7 mouse cellular contexts compared by ENCODE assay signal in the genomic region with DNA sequence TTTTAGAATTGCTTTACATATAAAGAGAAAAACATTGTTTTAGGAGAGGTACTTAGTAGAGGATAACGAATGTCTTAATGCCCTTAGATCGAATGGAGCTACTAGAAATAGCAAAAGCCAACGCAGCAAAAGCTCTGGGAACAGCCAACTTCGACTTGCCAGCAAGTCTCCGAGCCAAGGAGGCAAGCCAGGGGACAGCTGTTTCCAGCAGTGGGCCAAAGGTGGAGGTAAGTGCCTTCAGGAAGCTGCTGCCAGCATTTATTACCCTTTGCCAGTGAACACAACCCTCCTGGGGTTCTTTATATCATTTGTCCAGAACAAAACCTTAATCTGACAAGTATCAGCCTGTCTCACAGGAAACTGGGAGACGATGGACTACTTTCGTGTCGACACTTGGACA. TPM values are rescaled to one million over a fixed set of nuclear protein-coding genes. Genes with fewer than 3 reads are reported as not detected.
DNase-seq lines count a peak whose midpoint lies in the region; ATAC-seq and TF ChIP-seq lines count a peak whose summit lies in the region.

No protein-coding gene starts in this region.

- TF ChIP-seq POLR2A in ES-Bruce4 (IDR thresholded peaks at IDR 0.05; ENCODE audit: insufficient read depth, low read length), result no peak

- no peak overlapping the region for H3K9ac ChIP-seq in ES-Bruce4 (ENCODE audit: low read depth, poor library complexity, severe bottlenecking)
- H3K9ac ChIP-seq in kidney, postnatal 0 days (ENCODE audit: low read depth, low read length), result 0 out of 2 replicates have a peak overlapping the region, but pooled peaks have one; percentile 15
- no peak overlapping the region; the same call in 1 of the 2 replicates for H3K9ac ChIP-seq in neural tube, embryonic 14.5 days (replicated peaks; ENCODE audit: low read depth, low read length)

- TF ChIP-seq EP300 in ES-Bruce4 (IDR thresholded peaks at IDR 0.05; ENCODE audit: insufficient read depth, low read depth, low read length), result no peak

- WGBS in kidney, postnatal 0 days, result 55% methylated on average over 8 of the region's 8 CpGs
- WGBS in neural tube, embryonic 14.5 days, result 80% methylated on average over 8 of the region's 8 CpGs

- peak overlapping the region; percentile 86 for H3K4me2 ChIP-seq in kidney, postnatal 0 days (ENCODE audit: low read length)
- H3K4me2 ChIP-seq in neural tube, embryonic 14.5 days (ENCODE audit: low read depth, low read length), result peak overlapping the region; percentile 94

- no peak for ATAC-seq in kidney, postnatal 0 days (replicated peaks; ENCODE audit: low FRiP score, low read depth)
- no peak for ATAC-seq in neural tube, embryonic 14.5 days (ENCODE audit: low read depth)
- ATAC-seq in inflammation-experienced regulatory T-cells, adult 6 months, result no peak

- peak; percentile 12 for DNase-seq in 3T3-L1 (ENCODE audit: low read depth, low spot score)
- DNase-seq in gastrocnemius, postnatal 25 days, result peak; percentile 73
- DNase-seq in kidney, postnatal 0 days (ENCODE audit: low spot score), result no peak
- DNase-seq in cerebellum, adult 8-10 months, result no peak

- no peak overlapping the region for H3K27ac ChIP-seq in ES-Bruce4 (ENCODE audit: insufficient read depth, low read length)
- H3K27ac ChIP-seq in kidney, postnatal 0 days, result no peak overlapping the region
- no peak overlapping the region for H3K27ac ChIP-seq in neural tube, embryonic 14.5 days (ENCODE audit: low read depth, low read length)

- no peaks in the 10 kb centered on the region for H3K9me3 ChIP-seq in ES-Bruce4 (replicated peaks; ENCODE audit: control insufficient read depth, insufficient read depth, low read length, poor library complexity, severe bottlenecking)
- H3K9me3 ChIP-seq in kidney, postnatal 0 days (replicated peaks; ENCODE audit: low read length), result no peaks in the 10 kb centered on the region
- H3K9me3 ChIP-seq in neural tube, embryonic 14.5 days (ENCODE audit: control insufficient read depth, low read length), result no peaks in the 10 kb centered on the region

- peak overlapping the region; percentile 41 for H3K4me3 ChIP-seq in ES-Bruce4 (ENCODE audit: low read depth, low read length)
- H3K4me3 ChIP-seq in kidney, postnatal 0 days (replicated peaks; ENCODE audit: low read depth, low read length), result peak overlapping the region; percentile 99
- H3K4me3 ChIP-seq in neural tube, embryonic 14.5 days (ENCODE audit: low read depth, low read length), result peak overlapping the region; percentile 99

- TF ChIP-seq CTCF in ES-Bruce4 (IDR thresholded peaks at IDR 0.05; ENCODE audit: low read depth, low read length), result no peak
- TF ChIP-seq CTCF in kidney, postnatal 0 days (IDR thresholded peaks at IDR 0.05; ENCODE audit: low read depth), result no peak

- H3K27me3 ChIP-seq in ES-Bruce4 (ENCODE audit: control insufficient read depth, insufficient read depth, low read length, poor library complexity, severe bottlenecking), result no peaks in the 10 kb centered on the region
- H3K27me3 ChIP-seq in kidney, postnatal 0 days (ENCODE audit: insufficient read depth, low read length), result no peaks in the 10 kb centered on the region
- H3K27me3 ChIP-seq in neural tube, embryonic 14.5 days (ENCODE audit: control insufficient read depth, insufficient read depth, low read length), result no peaks in the 10 kb centered on the region

- peaks cover 41% of the 10 kb centered on the region for H3K36me3 ChIP-seq in ES-Bruce4 (ENCODE audit: control insufficient read depth, insufficient read depth, low read length, poor library complexity, severe bottlenecking)
- H3K36me3 ChIP-seq in kidney, postnatal 0 days (ENCODE audit: insufficient read depth, low read length), result peaks cover 30% of the 10 kb centered on the region
- peaks cover 29% of the 10 kb centered on the region for H3K36me3 ChIP-seq in neural tube, embryonic 14.5 days (ENCODE audit: control insufficient read depth, insufficient read depth, low read length)

- no peaks in the 10 kb centered on the region for H3K4me1 ChIP-seq in ES-Bruce4 (ENCODE audit: control insufficient read depth, insufficient read depth, low read length)
- H3K4me1 ChIP-seq in kidney, postnatal 0 days (replicated peaks; ENCODE audit: insufficient read depth, low read length), result peaks cover 8% of the 10 kb centered on the region
- peaks cover 19% of the 10 kb centered on the region for H3K4me1 ChIP-seq in neural tube, embryonic 14.5 days (ENCODE audit: control insufficient read depth, insufficient read depth, low read length)

RNA-seq across cellular contexts. Expression of a gene that starts 1.8 kb away (rescaled TPM):
- polyA plus RNA-seq in ES-Bruce4 (2011; ENCODE audit: insufficient read depth, insufficient read length, low read depth, missing spikeins), result 209 and 226 TPM in 2 replicates
- total RNA-seq in gastrocnemius, postnatal 25 days (2021), result 100 to 1,000 TPM; 155 to 161 TPM
- polyA plus RNA-seq in kidney, postnatal 0 days (2015; fragmentation: Nextera tagmentation; extraction: Ambion mirVana), result 375 and 409 TPM in 2 replicates
- polyA plus RNA-seq in neural tube, embryonic 14.5 days (2014; fragmentation: Nextera tagmentation; extraction: Ambion mirVana), result 484 and 511 TPM in 2 replicates
- 100 to 1,000 TPM; 184 to 307 (median 297) TPM for polyA plus RNA-seq in inflammation-experienced regulatory T-cells, adult 6 months (2017; shearing (Covaris generic))

RNA-seq across cellular contexts. Expression of a gene that starts 5.5 kb away (rescaled TPM):
- polyA plus RNA-seq in ES-Bruce4 (2011; ENCODE audit: insufficient read depth, insufficient read length, low read depth, missing spikeins), result 52.6 and 53.3 TPM in 2 replicates
- total RNA-seq in gastrocnemius, postnatal 25 days (2021), result 10 to 100 TPM; 32.7 to 34.8 TPM
- polyA plus RNA-seq in kidney, postnatal 0 days (2015; fragmentation: Nextera tagmentation; extraction: Ambion mirVana), result 115 and 120 TPM in 2 replicates
- polyA plus RNA-seq in neural tube, embryonic 14.5 days (2014; fragmentation: Nextera tagmentation; extraction: Ambion mirVana), result 52.4 and 59.8 TPM in 2 replicates
- polyA plus RNA-seq in inflammation-experienced regulatory T-cells, adult 6 months (2017; shearing (Covaris generic)), result 100 to 1,000 TPM; 206 to 224 (median 212) TPM

RNA-seq across cellular contexts. Expression of a gene that starts 10.4 kb away (rescaled TPM):
- polyA plus RNA-seq in ES-Bruce4 (2011; ENCODE audit: insufficient read depth, insufficient read length, low read depth, missing spikeins), result 84.6 and 87.1 TPM in 2 replicates
- 10 to 100 TPM; 25.7 to 32.2 TPM for total RNA-seq in gastrocnemius, postnatal 25 days (2021)
- polyA plus RNA-seq in kidney, postnatal 0 days (2015; fragmentation: Nextera tagmentation; extraction: Ambion mirVana), result 169 and 188 TPM in 2 replicates
- 207 and 212 TPM in 2 replicates for polyA plus RNA-seq in neural tube, embryonic 14.5 days (2014; fragmentation: Nextera tagmentation; extraction: Ambion mirVana)
- polyA plus RNA-seq in inflammation-experienced regulatory T-cells, adult 6 months (2017; shearing (Covaris generic)), result 100 to 1,000 TPM; 542 to 558 (median 542) TPM

Comparison
In these comparisons a context has a peak if more than half of its experiments do, and no peak if none do; other contexts are left out.
1. DNase-seq: peak in 3T3-L1 (single experiment) and gastrocnemius, postnatal 25 days (single experiment); none in kidney, postnatal 0 days (single experiment) and cerebellum, adult 8-10 months (single experiment).
2. H3K4me3 ChIP-seq: peak in every context shown above with its lines; median percentile 99 in kidney, postnatal 0 days; 99 in neural tube, embryonic 14.5 days; 41 in ES-Bruce4.